Mouse (Mus musculus) CH12.LX (cell line): ENCODE data around the gene Vtn. TPM values are rescaled to one million over a fixed set of nuclear protein-coding genes. Genes with fewer than 3 reads are reported as not detected.

Experiments
- DNase-seq: peaks from one replicate; pipeline ENCODE4 v3.0.0-alpha.2; 2013; ENCODE audit errors: extremely low read depth
- H3K27ac ChIP-seq: 2 replicates; pipeline ENCODE4 v1.5.1; 2012; ENCODE audit warnings: low read depth, mild to moderate bottlenecking, control low read depth, moderate library complexity; ENCODE audit not compliant: insufficient read depth
- H3K27me3 ChIP-seq: replicated peaks from 2 replicates; pipeline ENCODE3; 2012; ENCODE audit warnings: inconsistent platforms
- H3K36me3 ChIP-seq, 2 experiments: replicated peaks in 1 of 2; 2 replicates each; pipeline versions ENCODE3 to v1.6.1; 2012; ENCODE audit warnings: inconsistent platforms in 1 of 2, low read length in 1 of 2, mild to moderate bottlenecking in 1 of 2, mixed read lengths in 1 of 2, moderate library complexity in 1 of 2; ENCODE audit not compliant: control insufficient read depth in 1 of 2, insufficient read depth in 1 of 2
- H3K4me1 ChIP-seq, 2 experiments: 2 replicates each; pipeline ENCODE4 v1.6.1; 2012; ENCODE audit warnings: inconsistent platforms in 1 of 2, moderate library complexity in 1 of 2; ENCODE audit not compliant: insufficient read depth in 2 of 2, control insufficient read depth in 1 of 2
- H3K4me2 ChIP-seq: 2 replicates; pipeline ENCODE4 v1.6.1; 2012; ENCODE audit warnings: low read depth, mild to moderate bottlenecking, control low read depth; ENCODE audit not compliant: poor library complexity, insufficient read depth, severe bottlenecking
- H3K4me3 ChIP-seq, 3 experiments: fragments of 150-350 bp in 1 of 3; sonication (generic) in 1 of 3; replicated peaks in 1 of 3; 2 replicates each; pipeline versions ENCODE3 to v1.5.1; 2011 to 2012; ENCODE audit warnings: low read depth in 2 of 3, low read length in 2 of 3, mild to moderate bottlenecking in 2 of 3, moderate library complexity in 2 of 3, control low read depth in 1 of 3, improper control_type of control experiment in 1 of 3, inconsistent platforms in 1 of 3, mixed read lengths in 1 of 3; ENCODE audit not compliant: poor library complexity in 1 of 3
- H3K79me2 ChIP-seq: replicated peaks from 2 replicates; pipeline ENCODE4 v1.6.1; 2012; ENCODE audit warnings: mild to moderate bottlenecking, moderate library complexity; ENCODE audit not compliant: control insufficient read depth, poor library complexity, insufficient read depth, severe bottlenecking; ENCODE audit errors: extremely low read depth
- H3K9ac ChIP-seq: 2 replicates; pipeline ENCODE4 v1.6.1; 2012; ENCODE audit warnings: low read depth, mild to moderate bottlenecking, control low read depth, moderate library complexity; ENCODE audit not compliant: insufficient read depth
- H3K9me3 ChIP-seq: replicated peaks from 2 replicates; pipeline ENCODE3; 2012; ENCODE audit warnings: low read length, inconsistent platforms, mixed read lengths
- BHLHE40 ChIP-seq: IDR thresholded peaks from 2 replicates; pipeline ENCODE4 v1.6.1; 2011; ENCODE audit warnings: mild to moderate bottlenecking, low read depth, low read length, improper control_type of control experiment
- CHD2 ChIP-seq: IDR thresholded peaks from 2 replicates; pipeline ENCODE4 v1.6.1; 2011; ENCODE audit warnings: low read length, improper control_type of control experiment
- CTCF ChIP-seq, 2 experiments: IDR thresholded peaks in 1 of 2; conservative IDR thresholded peaks in 1 of 2; 2 replicates each; pipeline ENCODE4 v1.5.1; 2011 to 2012; ENCODE audit warnings: low read depth in 2 of 2, low read length in 2 of 2, improper control_type of control experiment in 1 of 2, inconsistent platforms in 1 of 2, mild to moderate bottlenecking in 1 of 2, moderate library complexity in 1 of 2
- ELF1 ChIP-seq: IDR thresholded peaks from 2 replicates; pipeline ENCODE4 v1.6.1; 2014; ENCODE audit warnings: low read depth, mild to moderate bottlenecking, inconsistent platforms, low read length, improper control_type of control experiment
- GABPA ChIP-seq: IDR thresholded peaks from 2 replicates; pipeline ENCODE4 v1.6.1; 2012; ENCODE audit warnings: low read depth, low read length, improper control_type of control experiment, inconsistent platforms; ENCODE audit not compliant: insufficient replicate concordance
- HCFC1 ChIP-seq: IDR thresholded peaks from 2 replicates; pipeline ENCODE4 v1.6.1; 2012; ENCODE audit warnings: low read depth, mild to moderate bottlenecking, inconsistent platforms, low read length, improper control_type of control experiment
- IRF4 ChIP-seq: IDR thresholded peaks from 2 replicates; pipeline ENCODE4 v1.6.1; 2014; ENCODE audit warnings: low read depth, mild to moderate bottlenecking, inconsistent platforms, low read length, improper control_type of control experiment
- JUND ChIP-seq: conservative IDR thresholded peaks from 2 replicates; pipeline ENCODE4 v1.6.1; 2011; ENCODE audit warnings: low read depth, low read length, improper control_type of control experiment
- KAT2A ChIP-seq: IDR thresholded peaks from 2 replicates; pipeline ENCODE4 v1.6.1; 2012; ENCODE audit warnings: low read length, improper control_type of control experiment, inconsistent platforms; ENCODE audit not compliant: insufficient replicate concordance
- MAFK ChIP-seq: IDR thresholded peaks from 2 replicates; pipeline ENCODE4 v1.6.1; 2011; ENCODE audit warnings: low read length, improper control_type of control experiment; ENCODE audit not compliant: insufficient replicate concordance
- MAZ ChIP-seq: IDR thresholded peaks from 2 replicates; pipeline ENCODE4 v1.6.1; 2012; ENCODE audit warnings: low read depth, mild to moderate bottlenecking, inconsistent platforms, low read length, improper control_type of control experiment, moderate library complexity
- MEF2A ChIP-seq: IDR thresholded peaks from 2 replicates; pipeline ENCODE4 v1.6.1; 2014; ENCODE audit warnings: low read depth, mild to moderate bottlenecking, inconsistent platforms, low read length, improper control_type of control experiment, borderline replicate concordance
- MXI1 ChIP-seq: IDR thresholded peaks from 2 replicates; pipeline ENCODE4 v1.6.1; 2011; ENCODE audit warnings: mild to moderate bottlenecking, low read depth, low read length, improper control_type of control experiment
- NELFE ChIP-seq: IDR thresholded peaks from 2 replicates; pipeline ENCODE4 v1.6.1; 2011; ENCODE audit warnings: low read depth, low read length, improper control_type of control experiment
- NRF1 ChIP-seq: IDR thresholded peaks from 2 replicates; pipeline ENCODE4 v1.6.1; 2014; ENCODE audit warnings: low read depth, mild to moderate bottlenecking, inconsistent platforms, low read length, improper control_type of control experiment, moderate library complexity
- PAX5 ChIP-seq: IDR thresholded peaks from 2 replicates; pipeline ENCODE4 v1.6.1; 2012; ENCODE audit warnings: low read length, inconsistent platforms, mixed read lengths
- RAD21 ChIP-seq: IDR thresholded peaks from 2 replicates; pipeline ENCODE4 v1.6.1; 2011; ENCODE audit warnings: low read depth, mild to moderate bottlenecking, low read length, improper control_type of control experiment, moderate library complexity
- SIN3A ChIP-seq: IDR thresholded peaks from 2 replicates; pipeline ENCODE4 v1.6.1; 2012; ENCODE audit warnings: low read length, improper control_type of control experiment, inconsistent platforms
- TCF12 ChIP-seq: IDR thresholded peaks from 2 replicates; pipeline ENCODE4 v1.6.1; 2014; ENCODE audit warnings: low read depth, mild to moderate bottlenecking, inconsistent platforms, low read length, improper control_type of control experiment
- UBTF ChIP-seq: IDR thresholded peaks from 2 replicates; pipeline ENCODE4 v1.6.1; 2012; ENCODE audit warnings: low read depth, mild to moderate bottlenecking, inconsistent platforms, low read length, improper control_type of control experiment, moderate library complexity
- USF1 ChIP-seq: IDR thresholded peaks from 2 replicates; pipeline ENCODE4 v1.6.1; 2014; ENCODE audit warnings: low read depth, mild to moderate bottlenecking, inconsistent platforms, low read length, improper control_type of control experiment
- ZKSCAN1 ChIP-seq: IDR thresholded peaks from 2 replicates; pipeline ENCODE4 v1.6.1; 2012; ENCODE audit warnings: low read depth, inconsistent platforms, low read length, improper control_type of control experiment, borderline replicate concordance
- ZMIZ1 ChIP-seq: IDR thresholded peaks from 2 replicates; pipeline ENCODE4 v1.6.1; 2012; ENCODE audit warnings: low read depth, mild to moderate bottlenecking, inconsistent platforms, low read length, improper control_type of control experiment
- ZNF384 ChIP-seq: IDR thresholded peaks from 2 replicates; pipeline ENCODE4 v1.6.1; 2012; ENCODE audit warnings: low read depth, low read length, improper control_type of control experiment, inconsistent platforms
- dilution Hi-C: fragments of 300-500 bp; cut with MboI; formaldehyde crosslinking; loops from 2 replicates; pipeline ENCODE4 v1.14.3; 2020; ENCODE audit warnings: low sequenced_read_pairs; ENCODE audit not compliant: extremely low pct_unique_long_range_greater_than_20kb, extremely low pct_ligation_motif_present
- in situ Hi-C: fragments of 300-500 bp; cut with MboI; formaldehyde crosslinking; loops from 3 replicates; pipeline ENCODE4 v1.14.3; 2019; ENCODE audit warnings: low sequenced_read_pairs, low pct_ligation_motif_present, low pct_unique_long_range_greater_than_20kb, mixed read lengths
- polyA plus RNA-seq: library from polyadenylated mRNA; unstranded; fragments of >175 nt; gene quantifications from 2 replicates; pipeline ENCODE4 v1.2.1, GENCODE M21; 2012; ENCODE audit warnings: low read depth; ENCODE audit not compliant: insufficient read length
- total RNA-seq, 2 experiments: library from RNA; depleted of rRNA; stranded (reverse); fragments of 300-350 nt in 1 of 2; fragments of >200 nt in 1 of 2; gene quantifications; 2 replicates each; pipeline ENCODE4 v1.2.3; 2012 to 2014

Gene Vtn
- total and polyA plus RNA-seq, 3 experiments = not detected

DNA sequence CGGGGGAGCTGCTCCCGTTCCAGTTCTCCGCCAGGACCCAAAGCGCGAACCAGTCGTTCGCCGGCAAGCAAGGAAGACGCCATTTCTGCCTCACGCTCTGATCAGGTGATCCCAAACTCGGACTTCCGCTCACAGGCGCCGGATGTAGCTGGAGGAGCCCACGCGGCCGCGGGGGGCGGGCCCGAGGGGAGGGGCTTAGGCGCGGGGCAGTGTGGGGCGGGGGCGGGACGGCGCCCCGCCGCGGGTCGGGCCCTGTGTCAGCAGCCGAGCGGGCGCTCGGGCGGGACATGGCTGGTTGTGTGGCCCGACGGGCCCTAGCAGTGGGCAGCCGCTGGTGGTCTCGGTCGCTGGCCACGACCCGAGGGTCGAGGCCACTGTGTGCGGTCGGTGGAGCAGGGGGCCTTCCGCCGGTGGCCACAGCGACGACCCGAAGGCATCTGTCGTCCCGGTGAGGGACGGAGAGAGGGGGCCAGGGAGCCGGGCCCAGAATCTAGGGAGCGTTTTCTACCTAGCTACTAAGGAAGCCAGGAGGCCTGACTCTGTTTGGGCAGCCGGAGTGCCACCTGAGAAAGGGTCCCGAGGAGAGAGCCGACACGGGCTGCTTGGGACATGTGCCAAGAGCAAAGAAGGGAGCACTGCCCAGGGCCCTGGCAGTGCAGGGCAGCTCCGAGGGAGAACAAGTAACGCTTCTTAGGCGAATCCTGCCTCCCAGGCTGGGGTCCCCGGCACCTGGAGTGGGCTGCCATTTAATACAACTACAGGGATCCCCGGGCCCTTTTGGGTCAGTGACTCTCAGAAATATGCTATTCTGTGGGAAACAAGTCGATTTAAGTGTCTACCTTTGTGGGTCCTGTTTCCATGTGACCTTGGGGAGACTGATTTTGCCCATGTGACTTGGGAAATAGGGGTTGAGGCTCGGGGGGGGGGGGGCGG is 13.4 kb downstream of the Vtn start, which contains the start of the genes Tmem199 and Poldip2 (continued):
- TF ChIP-seq RAD21 = no peak
- peak; percentile 98 for TF ChIP-seq ZMIZ1
- peak; percentile 30; the same call in 1 of the 2 replicates for TF ChIP-seq CHD2
- TF ChIP-seq UBTF = peak; percentile 63; the same call in 1 of the 2 replicates
- no peak for TF ChIP-seq GABPA

DNA sequence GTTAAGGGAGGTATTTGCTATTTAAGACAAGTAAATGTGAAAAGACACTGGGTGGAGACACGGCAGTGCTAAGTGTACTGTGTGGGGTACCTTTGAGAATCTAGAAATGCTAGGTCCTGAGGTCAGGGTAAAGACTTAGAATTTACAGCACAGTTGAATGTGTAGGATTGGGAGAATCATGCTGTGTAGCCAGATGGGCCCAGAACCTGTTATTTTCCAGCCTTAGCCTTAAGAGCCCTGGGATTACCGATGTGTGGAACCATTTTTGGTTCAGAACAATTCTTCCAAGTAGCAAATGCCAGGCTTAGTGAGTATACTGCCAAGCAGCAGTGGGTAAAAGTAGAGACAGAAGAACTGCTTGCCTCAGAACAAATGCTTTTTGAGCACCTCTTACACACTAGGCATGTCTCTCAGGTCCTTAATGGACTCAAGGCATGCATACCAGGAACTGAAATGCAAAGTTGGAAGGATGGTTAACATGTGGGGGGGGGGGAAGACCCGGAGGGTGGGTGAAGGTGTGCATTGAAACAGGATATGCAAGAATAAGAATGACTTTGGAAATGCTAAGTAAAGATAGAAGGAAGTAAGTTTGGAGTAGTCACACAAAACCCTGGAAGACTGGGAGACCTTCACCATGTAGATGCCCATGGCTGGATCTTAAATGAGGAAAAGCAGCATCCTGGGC is 14.4 kb downstream of the Vtn start:
- H3K79me2 ChIP-seq = peaks cover 25% of the 10 kb centered on the region
- peak overlapping the region; percentile 74 to 85 (median 83) for H3K4me3 ChIP-seq
- TF ChIP-seq KAT2A = no peak
- no peak for TF ChIP-seq ZNF384
- no peak for TF ChIP-seq ZKSCAN1
- TF ChIP-seq TCF12 = no peak
- TF ChIP-seq NELFE = no peak
- no peak for TF ChIP-seq MXI1
- in situ Hi-C loops = no loop called here
- H3K4me2 ChIP-seq = peak overlapping the region; percentile 60
- H3K9ac ChIP-seq = peak overlapping the region; percentile 94
- no peaks in the 10 kb centered on the region for H3K9me3 ChIP-seq
- H3K4me1 ChIP-seq = peaks cover 0 to 31% of the 10 kb centered on the region in 2 experiments; a peak in 2 of 4 replicates
- H3K36me3 ChIP-seq = peaks cover 41 to 59% of the 10 kb centered on the region in 2 experiments
- no peak overlapping the region for H3K27ac ChIP-seq
- dilution Hi-C loops = no loop called here
- no peaks in the 10 kb centered on the region for H3K27me3 ChIP-seq
- no peak for DNase-seq

DNA sequence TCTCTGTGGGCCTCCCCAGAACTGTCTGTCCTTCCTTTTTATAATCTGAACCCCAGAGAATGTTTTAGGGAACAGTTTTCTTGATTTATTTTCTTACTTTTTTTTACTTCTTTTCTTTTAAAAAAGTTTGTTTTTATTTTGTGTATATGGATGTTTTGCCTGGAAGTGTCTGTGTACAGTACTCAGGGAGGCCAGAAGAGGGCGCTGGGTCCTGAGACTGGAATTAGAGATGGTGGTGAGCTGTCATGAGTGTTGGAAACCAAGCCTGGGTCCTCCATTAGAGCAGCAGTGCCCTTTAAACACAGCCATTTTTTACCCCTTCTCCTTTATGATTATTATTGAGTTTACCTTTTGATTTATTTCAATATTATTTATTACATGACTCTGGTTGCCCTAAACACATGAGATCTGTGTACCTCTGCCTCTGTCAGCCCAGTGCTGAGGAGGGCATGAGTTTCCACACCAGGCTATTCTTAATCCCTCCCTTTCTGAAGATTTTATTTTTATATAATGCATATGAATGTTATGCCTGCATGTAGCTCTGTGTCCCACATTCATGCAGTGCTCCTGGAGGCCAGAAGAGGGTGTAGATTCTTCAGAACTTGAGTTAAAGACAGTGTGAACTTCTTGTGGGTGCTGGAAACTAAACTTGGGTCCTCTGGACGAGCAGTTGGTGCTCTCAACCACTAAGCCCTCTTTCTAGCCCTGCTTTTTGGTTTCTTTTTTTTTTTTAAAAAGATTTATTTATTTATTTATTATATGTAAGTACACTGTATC is 16.8 kb downstream of the Vtn start:
- peaks cover 0 to 28% of the 10 kb centered on the region in 2 experiments; a peak in 2 of 4 replicates for H3K4me1 ChIP-seq
- TF ChIP-seq USF1 (no peak), MAFK (no peak), MEF2A (no peak), IRF4 (no peak), CTCF (conservative IDR thresholded peaks at IDR 0.05 in 1 of 2, IDR thresholded peaks at IDR 0.05 in 1 of 2; ENCODE audit: low read depth in 2 of 2, low read length in 2 of 2) (peak; percentile 39 to 56; a peak in 3 of 4 replicates), MXI1 (no peak), ELF1 (no peak), ZMIZ1 (no peak), HCFC1 (no peak), RAD21 (peak; percentile 6), NRF1 (no peak), JUND (no peak), PAX5 (no peak), BHLHE40 (no peak), SIN3A (no peak), MAZ (no peak), KAT2A (no peak), NELFE (no peak)
- H3K9me3 ChIP-seq = no peaks in the 10 kb centered on the region
- H3K9ac ChIP-seq = no peak overlapping the region
- H3K27me3 ChIP-seq = no peaks in the 10 kb centered on the region
- H3K4me2 ChIP-seq = no peak overlapping the region
- in situ Hi-C loops (no loop called here), dilution Hi-C loops (no loop called here)
- no peak overlapping the region for H3K4me3 ChIP-seq
- no peak for DNase-seq
- H3K36me3 ChIP-seq = peaks cover 49 to 66% of the 10 kb centered on the region in 2 experiments
- peaks cover 25% of the 10 kb centered on the region for H3K79me2 ChIP-seq
- H3K27ac ChIP-seq = no peak overlapping the region
